Mouse (Mus musculus) liver, embryonic 13.5 days (tissue): ENCODE measurements around the gene Cdkn1c. TPM values are rescaled to one million over a fixed set of nuclear protein-coding genes. Genes with fewer than 3 reads are reported as not detected.
A peak's percentile ranks its signal among the peaks of the same experiment; 100 is the strongest.

ENCODE experiments used
- ATAC-seq: fragments of 200-750 bp; cut with Nextera tagmentation; 2 replicates; pipeline ENCODE4 v1.8.0; 2017; ENCODE audit warnings: low read depth, mild to moderate bottlenecking, moderate number of reproducible peaks, moderate library complexity
- DNase-seq: peaks from one replicate; pipeline ENCODE4 v3.0.0; 2022
- H3K27ac ChIP-seq: fragments of 300-500 bp; sonication (generic); 2 replicates; pipeline ENCODE4 v1.5.1; 2015; ENCODE audit warnings: moderate library complexity, mild to moderate bottlenecking, inconsistent platforms
- H3K27me3 ChIP-seq: fragments of 300-500 bp; sonication (generic); 2 replicates; pipeline ENCODE4 v1.6.1; 2015; ENCODE audit warnings: mild to moderate bottlenecking, inconsistent platforms
- H3K36me3 ChIP-seq: fragments of 300-500 bp; sonication (generic); 2 replicates; pipeline ENCODE4 v1.6.1; 2015; ENCODE audit warnings: mild to moderate bottlenecking, inconsistent platforms
- H3K4me1 ChIP-seq: fragments of 300-500 bp; sonication (generic); replicated peaks from 2 replicates; pipeline ENCODE4 v1.6.1; 2015; ENCODE audit warnings: inconsistent platforms
- H3K4me2 ChIP-seq: fragments of 300-500 bp; sonication (generic); 2 replicates; pipeline ENCODE4 v1.6.1; 2015; ENCODE audit warnings: inconsistent platforms, mild to moderate bottlenecking, moderate library complexity
- H3K4me3 ChIP-seq: fragments of 300-500 bp; sonication (generic); replicated peaks from 2 replicates; pipeline ENCODE4 v1.5.1; 2015; ENCODE audit warnings: mild to moderate bottlenecking, inconsistent platforms
- H3K9ac ChIP-seq: fragments of 300-500 bp; sonication (generic); 2 replicates; pipeline ENCODE4 v1.6.1; 2015; ENCODE audit warnings: mild to moderate bottlenecking, inconsistent platforms
- H3K9me3 ChIP-seq: fragments of 300-500 bp; sonication (generic); replicated peaks from 2 replicates; pipeline ENCODE4 v1.6.1; 2016; ENCODE audit warnings: inconsistent platforms
- WGBS: fragments of 180-500 bp; shearing (Covaris S2); methylation state at CpG from one replicate; pipeline ENCODE4 v1.1.7; 2015; ENCODE audit not compliant: insufficient replicate concordance; 5-methylcytosine and 5-hydroxymethylcytosine counted together
- polyA plus RNA-seq: library from polyadenylated mRNA; unstranded; fragments of >200 nt; fragmentation: Nextera tagmentation; extraction: Ambion mirVana; gene quantifications from 2 replicates; pipeline ENCODE4 v1.2.1, GENCODE M21; 2015

Gene Cdkn1c
- polyA plus RNA-seq, 1 experiment from 2014 or later: 178 TPM

DNA sequence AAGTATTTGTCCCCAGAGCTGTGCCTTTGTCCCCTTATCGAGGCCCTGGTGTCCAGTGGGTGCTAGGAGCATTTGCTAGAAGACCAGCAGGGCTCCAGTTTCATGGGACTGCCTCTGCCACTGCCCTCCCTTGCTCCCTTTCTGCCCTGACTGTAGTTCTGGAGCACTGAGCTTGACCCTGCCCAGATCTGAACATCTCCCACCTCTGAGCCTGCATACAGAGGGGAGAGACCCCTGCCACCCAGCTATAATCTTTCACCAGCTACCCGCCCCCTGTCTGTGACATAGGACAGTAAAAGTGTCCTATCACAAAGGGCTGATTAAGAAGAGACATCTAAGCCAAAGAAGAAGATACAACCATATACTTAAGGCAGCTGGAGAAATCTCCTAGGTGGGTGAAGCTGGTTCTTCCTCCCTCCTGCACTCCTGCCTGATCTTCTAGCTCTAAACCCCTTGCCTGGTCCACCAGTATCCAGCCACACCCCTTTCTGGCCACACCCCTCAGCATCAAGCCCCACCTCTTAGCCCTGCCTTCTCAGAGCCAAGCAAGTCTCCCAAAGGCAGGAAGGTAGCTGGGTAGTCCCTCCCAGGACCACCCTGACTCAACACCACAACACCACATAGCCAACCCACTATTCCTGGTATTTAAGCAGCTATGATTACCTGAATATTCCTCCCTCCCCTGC lies 31.9 kb downstream of the Cdkn1c start:
- Histone ChIP-seq H3K9me3 (no peaks in the 10 kb centered on the region), H3K4me3 (no peak overlapping the region), H3K4me1 (no peaks in the 10 kb centered on the region), H3K27ac (no peak overlapping the region), H3K27me3 (peaks cover 11% of the 10 kb centered on the region; the same call in 1 of the 2 replicates), H3K36me3 (no peaks in the 10 kb centered on the region), H3K4me2 (no peak overlapping the region), H3K9ac (no peak overlapping the region)
- no peak for ATAC-seq
- WGBS: 53% methylated on average over 2 of the region's 2 CpGs
- DNase-seq: no peak

DNA sequence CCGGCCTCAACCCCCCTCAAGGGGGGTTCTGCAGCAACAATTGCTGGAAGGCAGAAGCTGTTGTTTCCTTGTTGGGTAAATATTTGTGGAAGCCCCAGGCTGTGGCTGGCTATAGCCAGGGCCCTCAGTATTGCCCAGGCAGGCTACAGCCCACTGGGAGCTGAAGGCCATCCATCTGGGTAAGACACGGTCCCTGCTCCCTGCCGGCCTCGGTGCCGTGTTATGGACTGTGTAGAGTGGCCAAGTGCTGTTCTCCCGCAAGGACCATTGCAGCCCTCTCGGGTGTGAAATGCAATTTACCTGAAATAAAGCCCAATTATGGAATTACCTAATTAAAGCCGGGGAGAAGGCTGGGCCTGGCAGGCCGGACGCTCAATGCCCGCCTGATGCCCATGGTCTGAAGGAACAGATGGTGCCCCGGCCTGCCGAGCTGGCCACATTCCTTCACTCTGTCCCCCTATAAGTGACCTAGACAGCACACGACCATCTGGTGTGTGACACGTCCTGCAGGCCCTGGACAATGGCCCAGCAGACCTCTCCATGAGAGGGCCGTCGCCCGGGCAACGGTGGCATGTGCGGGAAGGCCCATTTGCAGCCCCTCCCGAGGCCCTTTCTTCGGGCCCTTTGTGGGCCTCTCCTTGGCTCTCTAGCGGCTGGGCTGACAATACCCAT lies 32.6 kb downstream of the Cdkn1c start:
- no peak overlapping the region for H3K27ac ChIP-seq
- ATAC-seq: no peak
- H3K9me3 ChIP-seq: no peaks in the 10 kb centered on the region
- no peaks in the 10 kb centered on the region for H3K36me3 ChIP-seq
- 64% methylated on average over 23 of the region's 23 CpGs for WGBS
- no peaks in the 10 kb centered on the region for H3K4me1 ChIP-seq
- H3K4me3 ChIP-seq: no peak overlapping the region
- no peak overlapping the region for H3K9ac ChIP-seq
- no peak for DNase-seq
- H3K27me3 ChIP-seq: peaks cover 9% of the 10 kb centered on the region; the same call in 1 of the 2 replicates
- no peak overlapping the region for H3K4me2 ChIP-seq

- WGBS: 60% methylated on average over 4 of the region's 4 CpGs
- no peak overlapping the region for H3K4me3 ChIP-seq
- no peaks in the 10 kb centered on the region for H3K36me3 ChIP-seq
- peaks cover 7% of the 10 kb centered on the region; the same call in 1 of the 2 replicates for H3K27me3 ChIP-seq
- 0 out of 2 replicates have a peak, but pooled peaks cover 7% of the 10 kb centered on the region for H3K4me1 ChIP-seq
- H3K27ac ChIP-seq: no peak overlapping the region; the same call in 1 of the 2 replicates
- H3K9ac ChIP-seq: no peak overlapping the region
- no peak for DNase-seq
- no peaks in the 10 kb centered on the region for H3K9me3 ChIP-seq
- H3K4me2 ChIP-seq: no peak overlapping the region
- ATAC-seq: peak; percentile 43; the same call in 1 of the 2 replicates
These were observed 41.2 kb downstream of the Cdkn1c start for GRCm38 (mm10) chr7:143419585-143420160.

DNA sequence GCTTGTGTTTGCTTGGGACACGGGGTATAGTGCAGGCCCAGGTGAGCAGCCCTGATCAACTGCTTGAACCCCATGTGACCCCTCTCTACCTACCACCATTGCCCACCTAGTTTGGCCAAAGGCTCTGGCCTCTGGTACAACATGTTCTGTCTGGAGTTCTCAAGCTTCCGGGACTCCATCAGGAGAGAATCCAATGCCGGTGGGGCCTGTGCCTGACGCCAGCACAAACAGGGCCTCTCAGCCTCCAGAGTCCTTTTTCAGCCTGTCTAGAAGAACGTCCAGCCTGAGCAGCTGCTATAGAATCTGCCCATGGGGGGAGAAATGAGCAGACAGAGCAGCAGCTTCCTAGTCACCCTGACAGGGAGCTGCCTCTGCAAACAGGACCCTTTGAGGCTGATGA lies 43.0 kb downstream of the Cdkn1c start:
- ATAC-seq (no peak), DNase-seq (no peak)
- no peak overlapping the region for H3K27ac ChIP-seq
- H3K9me3 ChIP-seq: no peaks in the 10 kb centered on the region
- 0 out of 2 replicates have a peak, but pooled peaks cover 7% of the 10 kb centered on the region for H3K4me1 ChIP-seq
- H3K4me2 ChIP-seq: no peak overlapping the region
- H3K9ac ChIP-seq: no peak overlapping the region
- H3K36me3 ChIP-seq: no peaks in the 10 kb centered on the region
- no peak overlapping the region for H3K4me3 ChIP-seq
- peaks cover 1% of the 10 kb centered on the region; the same call in 1 of the 2 replicates for H3K27me3 ChIP-seq
- 61% methylated on average over 5 of the region's 5 CpGs for WGBS

DNA sequence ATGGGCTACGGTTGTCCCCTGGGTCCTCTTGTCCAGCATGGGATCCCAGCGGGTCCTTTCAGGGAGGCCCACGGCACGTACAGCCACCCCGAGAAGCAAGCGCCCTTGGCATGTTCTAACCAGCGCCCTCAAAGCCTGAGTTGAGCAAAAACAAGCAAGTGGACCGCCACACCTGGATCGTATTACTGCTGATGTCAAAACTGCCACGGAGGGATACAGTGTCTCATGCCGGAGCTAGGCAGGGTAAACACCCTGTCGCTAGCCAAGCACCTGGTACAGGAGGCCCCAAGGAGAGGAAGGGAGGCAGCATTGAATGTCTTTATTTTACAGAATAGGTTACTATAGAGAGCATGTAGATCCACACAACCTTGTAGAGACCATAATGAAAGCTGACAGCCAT lies 44.4 kb downstream of the Cdkn1c start:
- no peak for DNase-seq
- 0 out of 2 replicates have a peak, but pooled peaks cover 7% of the 10 kb centered on the region for H3K4me1 ChIP-seq
- no peak overlapping the region for H3K27ac ChIP-seq
- ATAC-seq: no peak
- no peak overlapping the region for H3K9ac ChIP-seq
- H3K4me3 ChIP-seq: no peak overlapping the region
- H3K36me3 ChIP-seq: no peaks in the 10 kb centered on the region
- H3K27me3 ChIP-seq: no peaks in the 10 kb centered on the region
- WGBS: 72% methylated on average over 12 of the region's 12 CpGs
- H3K9me3 ChIP-seq: no peaks in the 10 kb centered on the region
- no peak overlapping the region for H3K4me2 ChIP-seq

DNA sequence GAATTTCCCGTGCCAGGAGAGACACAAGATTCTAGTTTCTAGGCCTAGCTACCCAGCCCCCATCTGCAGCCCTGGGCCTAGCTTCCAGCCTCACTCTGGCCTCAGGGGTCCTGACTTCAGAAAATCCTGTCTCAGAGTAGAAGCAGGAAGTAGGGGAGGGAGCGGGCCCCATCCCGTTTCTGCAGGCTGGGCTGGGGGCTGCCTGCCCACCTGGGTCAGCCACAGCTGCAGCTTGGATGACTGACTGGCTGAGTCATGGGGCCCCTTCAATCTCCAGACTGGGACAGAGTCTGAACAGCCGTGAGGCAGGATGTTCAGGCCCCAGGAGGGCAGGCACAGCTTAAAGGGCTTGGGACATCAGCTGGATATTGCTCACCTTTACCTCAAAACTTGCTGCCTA lies 45.8 kb downstream of the Cdkn1c start:
- H3K9ac ChIP-seq: no peak overlapping the region
- H3K4me3 ChIP-seq: no peak overlapping the region
- no peak overlapping the region for H3K4me2 ChIP-seq
- ATAC-seq (no peak), DNase-seq (no peak)
- H3K36me3 ChIP-seq: no peaks in the 10 kb centered on the region
- H3K4me1 ChIP-seq: 0 out of 2 replicates have a peak, but pooled peaks cover 7% of the 10 kb centered on the region
- H3K27ac ChIP-seq: no peak overlapping the region
- 31% methylated on average over 4 of the region's 4 CpGs for WGBS
- no peaks in the 10 kb centered on the region for H3K27me3 ChIP-seq
- no peaks in the 10 kb centered on the region for H3K9me3 ChIP-seq

DNA sequence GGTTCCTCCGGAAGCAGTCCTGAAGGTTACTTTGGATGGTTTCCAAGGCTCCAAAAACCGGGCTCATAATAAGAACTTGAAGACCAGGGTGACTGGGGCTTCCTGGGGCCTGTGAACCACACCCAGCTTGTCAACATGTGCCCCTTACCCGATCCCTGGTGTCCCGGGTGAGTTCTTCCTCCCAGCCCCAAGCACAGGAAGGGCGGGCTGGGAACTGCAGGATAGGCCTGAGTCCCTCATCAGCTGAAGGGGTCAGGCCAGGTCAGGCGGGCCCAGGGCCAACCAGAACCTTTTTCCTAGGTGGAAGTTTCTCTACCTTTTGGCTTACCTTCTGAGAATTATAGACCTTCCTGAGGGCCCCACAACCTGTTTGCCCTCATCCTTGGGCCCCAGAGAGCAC lies 48.2 kb downstream of the Cdkn1c start:
- Histone ChIP-seq H3K4me2 (no peak overlapping the region), H3K27ac (no peak overlapping the region), H3K36me3 (no peaks in the 10 kb centered on the region), H3K4me3 (no peak overlapping the region), H3K9ac (no peak overlapping the region), H3K27me3 (no peaks in the 10 kb centered on the region), H3K4me1 (0 out of 2 replicates have a peak, but pooled peaks cover 2% of the 10 kb centered on the region), H3K9me3 (no peaks in the 10 kb centered on the region)
- ATAC-seq (no peak), DNase-seq (no peak)
- 46% methylated on average over 6 of the region's 6 CpGs for WGBS

DNA sequence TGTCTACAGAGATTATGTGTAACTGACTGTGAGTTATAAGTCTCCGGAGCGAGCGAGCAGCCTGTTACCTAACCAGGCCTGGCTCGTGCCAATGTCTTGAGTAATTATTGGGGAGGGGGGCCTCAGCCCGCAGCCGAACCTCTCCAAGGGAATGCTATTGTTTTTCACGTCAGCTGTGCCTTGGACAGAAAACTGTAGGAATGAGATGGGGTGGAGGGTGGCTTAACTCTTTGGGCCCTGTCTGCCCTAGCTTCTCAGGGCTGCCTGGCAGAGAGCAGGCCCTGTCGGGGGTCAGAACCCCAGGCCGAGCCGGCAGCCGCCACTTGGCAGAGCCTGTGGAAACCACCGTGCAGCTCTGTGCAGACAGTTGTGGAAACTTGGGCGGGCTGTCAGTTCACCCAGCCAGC lies 52.2 kb downstream of the Cdkn1c start:
- H3K4me1 ChIP-seq: no peaks in the 10 kb centered on the region
- no peak for ATAC-seq
- H3K4me2 ChIP-seq: no peak overlapping the region

More for the DNA sequence above, 52.2 kb downstream of the Cdkn1c start:
- H3K9me3 ChIP-seq: no peaks in the 10 kb centered on the region
- no peaks in the 10 kb centered on the region for H3K36me3 ChIP-seq
- no peak overlapping the region for H3K9ac ChIP-seq
- no peaks in the 10 kb centered on the region for H3K27me3 ChIP-seq
- 62% methylated on average over 13 of the region's 13 CpGs for WGBS
- no peak overlapping the region for H3K27ac ChIP-seq
- no peak for DNase-seq
- H3K4me3 ChIP-seq: no peak overlapping the region

Other genes starting within 250 kb of the Cdkn1c start
- gene Slc22a18, start 12.7 kb upstream of the Cdkn1c start, polyA plus RNA-seq: 6.2 and 6.7 TPM in 2 replicates
- 23.6 and 25.4 TPM in 2 replicates for gene Phlda2, start 42.1 kb upstream of the Cdkn1c start, polyA plus RNA-seq
- 96.7 and 108 TPM in 2 replicates for gene Nap1l4, start 88.1 kb upstream of the Cdkn1c start, polyA plus RNA-seq
- 64.3 and 69.3 TPM in 2 replicates for gene Cars, start 139.0 kb upstream of the Cdkn1c start, polyA plus RNA-seq
- gene Tnfrsf26, start 167.7 kb upstream of the Cdkn1c start, polyA plus RNA-seq: 0.54 and 0.64 TPM in 2 replicates
- 1.0 and 1.2 TPM in 2 replicates for gene Tnfrsf22, start 188.6 kb upstream of the Cdkn1c start, polyA plus RNA-seq
- 0.17 and 0.44 TPM in 2 replicates for gene Tnfrsf23, start 224.8 kb upstream of the Cdkn1c start, polyA plus RNA-seq